Mouse (Mus musculus): ENCODE measurements around the gene Wfdc8. TPM values are rescaled to one million over a fixed set of nuclear protein-coding genes. Genes with fewer than 3 reads are reported as not detected.
"Not testable (repeated sequence)": the region's sequence is repeated elsewhere in the genome, so short reads cannot be mapped to it uniquely, and the experiment has no call there.

Wfdc8 gene
- not detected for polyA plus RNA-seq (2012; fragmentation: generic; extraction: Trizol)

- H3K36me3 ChIP-seq (ENCODE audit: control insufficient read depth, insufficient read depth); H3K4me2 ChIP-seq (ENCODE audit: low read depth); H3K79me2 ChIP-seq (ENCODE audit: control insufficient read depth, insufficient read depth); H3K27me3 ChIP-seq (ENCODE audit: control insufficient read depth, insufficient read depth, insufficient read length); H3ac ChIP-seq (ENCODE audit: control insufficient read depth, insufficient read length); H3K4me3 ChIP-seq: not testable (repeated sequence)
Observed at GRCm38 (mm10) chr2:164613471-164613870, at the start of gene Wfdc8, which contains the start of gene Wfdc6b. Wfdc8 (minus strand) TSS chr2:164613626. Wfdc6b (plus strand) TSS chr2:164613522.

GRCm38 (mm10) chr2:164656483-164656882, 43.1 kb upstream of the Wfdc8 start, which contains the start of gene Wfdc9:
Wfdc9 (minus strand) TSS chr2:164656583.
- H3K36me3 ChIP-seq (ENCODE audit: control insufficient read depth, insufficient read depth) = no peaks in the 10 kb centered on the region
- no peak for TF ChIP-seq CEBPB (IDR thresholded peaks at IDR 0.05; ENCODE audit: insufficient read depth, poor library complexity, severe bottlenecking)
- TF ChIP-seq MAX (IDR thresholded peaks at IDR 0.05; ENCODE audit: low read depth) = no peak
- H3K4me2 ChIP-seq (ENCODE audit: low read depth) = no peak within 1 kb of the TSS
- no peaks in the 10 kb centered on the region for H3K79me2 ChIP-seq (ENCODE audit: control insufficient read depth, insufficient read depth)
- peaks cover 25% of the 10 kb centered on the region for H3K27me3 ChIP-seq (ENCODE audit: control insufficient read depth, insufficient read depth, insufficient read length)
- H3ac ChIP-seq (ENCODE audit: control insufficient read depth, insufficient read length) = no peak within 1 kb of the TSS
- H3K4me3 ChIP-seq = no peak within 1 kb of the TSS

GRCm38 (mm10) chr2:164655858-164656257, 42.4 kb upstream of the Wfdc8 start, which contains the start of gene Wfdc10:
Wfdc10 (plus strand) TSS chr2:164656046.
- no peak within 1 kb of the TSS for H3K4me3 ChIP-seq
- no peaks in the 10 kb centered on the region for H3K36me3 ChIP-seq (ENCODE audit: control insufficient read depth, insufficient read depth)
- H3K79me2 ChIP-seq (ENCODE audit: control insufficient read depth, insufficient read depth) = no peaks in the 10 kb centered on the region

GRCm38 (mm10) chr2:164641881-164642673, 28.7 kb upstream of the Wfdc8 start:
- no peaks in the 10 kb centered on the region for H3K36me3 ChIP-seq (ENCODE audit: control insufficient read depth, insufficient read depth)
- TF ChIP-seq MYOG (IDR thresholded peaks at IDR 0.05; ENCODE audit: control insufficient read depth in 1 of 3, insufficient read depth in 1 of 3, insufficient read length in 2 of 3, low read depth in 2 of 3) (no peak), POLR2AphosphoS2 (IDR thresholded peaks at IDR 0.05; ENCODE audit: insufficient read length, low read depth) (no peak), MAX (IDR thresholded peaks at IDR 0.05; ENCODE audit: low read depth) (no peak)
- H3K27me3 ChIP-seq (ENCODE audit: control insufficient read depth, insufficient read depth, insufficient read length) = peaks cover 20% of the 10 kb centered on the region
- H3K4me3 ChIP-seq = no peak overlapping the region
- H3K79me2 ChIP-seq (ENCODE audit: control insufficient read depth, insufficient read depth) = no peaks in the 10 kb centered on the region
- H3K4me2 ChIP-seq (ENCODE audit: low read depth) = no peak overlapping the region
- H3ac ChIP-seq (ENCODE audit: control insufficient read depth, insufficient read length) = no peak overlapping the region

More at GRCm38 (mm10) chr2:164655858-164656257, 42.4 kb upstream of the Wfdc8 start, which contains the start of gene Wfdc10:
- peaks cover 31% of the 10 kb centered on the region for H3K27me3 ChIP-seq (ENCODE audit: control insufficient read depth, insufficient read depth, insufficient read length)
- no peak for TF ChIP-seq TCF12 (IDR thresholded peaks at IDR 0.05; ENCODE audit: insufficient read depth, poor library complexity, severe bottlenecking)
- no peak for TF ChIP-seq POLR2AphosphoS2 (IDR thresholded peaks at IDR 0.05; ENCODE audit: insufficient read length, low read depth)
- TF ChIP-seq MYOD1 (IDR thresholded peaks at IDR 0.05; ENCODE audit: control insufficient read depth in 1 of 3, insufficient read length in 2 of 3, low read depth in 2 of 3) = no peak
- TF ChIP-seq E2F4 (IDR thresholded peaks at IDR 0.05; ENCODE audit: insufficient read depth) = no peak
- no peak for TF ChIP-seq MYOG (IDR thresholded peaks at IDR 0.05; ENCODE audit: control insufficient read depth in 1 of 3, insufficient read depth in 1 of 3, insufficient read length in 2 of 3, low read depth in 2 of 3)
- H3ac ChIP-seq (ENCODE audit: control insufficient read depth, insufficient read length) = no peak within 1 kb of the TSS
- H3K4me2 ChIP-seq (ENCODE audit: low read depth) = no peak within 1 kb of the TSS

GRCm38 (mm10) chr2:164641129-164641528, 27.7 kb upstream of the Wfdc8 start:
- no peaks in the 10 kb centered on the region for H3K79me2 ChIP-seq (ENCODE audit: control insufficient read depth, insufficient read depth)
- no peak overlapping the region for H3K4me2 ChIP-seq (ENCODE audit: low read depth)
- H3ac ChIP-seq (ENCODE audit: control insufficient read depth, insufficient read length) = no peak overlapping the region
- no peak overlapping the region for H3K4me3 ChIP-seq
- peaks cover 20% of the 10 kb centered on the region for H3K27me3 ChIP-seq (ENCODE audit: control insufficient read depth, insufficient read depth, insufficient read length)
- no peak for TF ChIP-seq TCF12 (IDR thresholded peaks at IDR 0.05; ENCODE audit: insufficient read depth, poor library complexity, severe bottlenecking)
- TF ChIP-seq E2F4 (IDR thresholded peaks at IDR 0.05; ENCODE audit: insufficient read depth) = no peak
- no peak for TF ChIP-seq REST (IDR thresholded peaks at IDR 0.05; ENCODE audit: insufficient read depth, insufficient read length)
- no peak for TF ChIP-seq MYOG (IDR thresholded peaks at IDR 0.05; ENCODE audit: control insufficient read depth in 1 of 3, insufficient read depth in 1 of 3, insufficient read length in 2 of 3, low read depth in 2 of 3)
- no peak for TF ChIP-seq TCF3 (IDR thresholded peaks at IDR 0.05; ENCODE audit: insufficient read length, low read depth)
- TF ChIP-seq SRF (IDR thresholded peaks at IDR 0.05; ENCODE audit: control insufficient read depth, insufficient read length, low read depth) = no peak
- TF ChIP-seq CEBPB (IDR thresholded peaks at IDR 0.05; ENCODE audit: insufficient read depth, poor library complexity, severe bottlenecking) = no peak
- no peak for TF ChIP-seq MAX (IDR thresholded peaks at IDR 0.05; ENCODE audit: low read depth)
- no peak for TF ChIP-seq USF1 (IDR thresholded peaks at IDR 0.05; ENCODE audit: low read depth)
- H3K36me3 ChIP-seq (ENCODE audit: control insufficient read depth, insufficient read depth) = no peaks in the 10 kb centered on the region

- H3K4me3 ChIP-seq = no peak within 1 kb of the TSS
- no peaks in the 10 kb centered on the region for H3K79me2 ChIP-seq (ENCODE audit: control insufficient read depth, insufficient read depth)
- no peak within 1 kb of the TSS for H3K4me2 ChIP-seq (ENCODE audit: low read depth)
- peaks cover 22% of the 10 kb centered on the region for H3K27me3 ChIP-seq (ENCODE audit: control insufficient read depth, insufficient read depth, insufficient read length)
- TF ChIP-seq TCF12 (IDR thresholded peaks at IDR 0.05; ENCODE audit: insufficient read depth, poor library complexity, severe bottlenecking) (no peak), MYOD1 (IDR thresholded peaks at IDR 0.05; ENCODE audit: control insufficient read depth in 1 of 3, insufficient read length in 2 of 3, low read depth in 2 of 3) (no peak), MYOG (IDR thresholded peaks at IDR 0.05; ENCODE audit: control insufficient read depth in 1 of 3, insufficient read depth in 1 of 3, insufficient read length in 2 of 3, low read depth in 2 of 3) (no peak), MAX (IDR thresholded peaks at IDR 0.05; ENCODE audit: low read depth) (no peak), USF1 (IDR thresholded peaks at IDR 0.05; ENCODE audit: low read depth) (no peak), REST (IDR thresholded peaks at IDR 0.05; ENCODE audit: insufficient read depth, insufficient read length) (no peak), SRF (IDR thresholded peaks at IDR 0.05; ENCODE audit: control insufficient read depth, insufficient read length, low read depth) (no peak), POLR2A (IDR thresholded peaks at IDR 0.05; ENCODE audit: insufficient read length, low read depth) (no peak), POLR2AphosphoS2 (IDR thresholded peaks at IDR 0.05; ENCODE audit: insufficient read length, low read depth) (no peak), CEBPB (IDR thresholded peaks at IDR 0.05; ENCODE audit: insufficient read depth, poor library complexity, severe bottlenecking) (no peak), E2F4 (IDR thresholded peaks at IDR 0.05; ENCODE audit: insufficient read depth) (no peak), TCF3 (IDR thresholded peaks at IDR 0.05; ENCODE audit: insufficient read length, low read depth) (no peak)
- no peak within 1 kb of the TSS for H3ac ChIP-seq (ENCODE audit: control insufficient read depth, insufficient read length)
- H3K36me3 ChIP-seq (ENCODE audit: control insufficient read depth, insufficient read depth) = no peaks in the 10 kb centered on the region
Observed at GRCm38 (mm10) chr2:164638696-164639095, 25.3 kb upstream of the Wfdc8 start, which contains the start of gene Wfdc16. Wfdc16 (minus strand) TSS chr2:164638796.

Data from myocyte (in vitro differentiated cells).